Mouse (Mus musculus) C2C12 (cell line): ENCODE results near the gene Zfp975. TPM values are rescaled to one million over a fixed set of nuclear protein-coding genes. Genes with fewer than 3 reads are reported as not detected.
"Not testable (repeated sequence)": the region's sequence is repeated elsewhere in the genome, so short reads cannot be mapped to it uniquely, and the experiment has no call there.

Experiments used
- H3K27me3 ChIP-seq: one replicate; pipeline ENCODE4 v1.6.1; 2011; ENCODE audit not compliant: control insufficient read depth, insufficient read depth, insufficient read length
- H3K36me3 ChIP-seq: one replicate; pipeline ENCODE4 v1.6.1; 2011; ENCODE audit not compliant: control insufficient read depth, insufficient read depth
- H3K4me3 ChIP-seq: one replicate; pipeline ENCODE4 v1.5.1; 2011; ENCODE audit warnings: mild to moderate bottlenecking, control low read depth; ENCODE audit not compliant: poor library complexity, insufficient read depth, severe bottlenecking
- H3K79me2 ChIP-seq: one replicate; pipeline ENCODE4 v1.6.1; 2011; ENCODE audit not compliant: control insufficient read depth, insufficient read depth
- H3K79me3 ChIP-seq: one replicate; pipeline ENCODE4 v1.6.1; 2011; ENCODE audit warnings: low read depth, control low read depth
- H3ac ChIP-seq: one replicate; pipeline ENCODE3; 2011; ENCODE audit warnings: low read depth; ENCODE audit not compliant: control insufficient read depth, insufficient read length
- polyA plus RNA-seq: library from polyadenylated mRNA; unstranded; fragments of >200 nt; fragmentation: generic; extraction: Trizol; gene quantifications from one replicate; pipeline ENCODE4 v1.2.1, GENCODE M21; 2012; ENCODE audit warnings: missing spikeins

Gene Zfp975
- polyA plus RNA-seq, 1 experiment, result 0.40 TPM

GRCm38 (mm10) chr7:42642152-42643115, 50.1 kb downstream of the Zfp975 start, which contains the start of gene Zfp976:
Gene Zfp976 (minus strand): TSS chr7:42642588.
- peak within 1 kb of the TSS; percentile 23 for H3ac ChIP-seq
- not testable (repeated sequence) for H3K79me2 ChIP-seq, H3K27me3 ChIP-seq, H3K79me3 ChIP-seq, H3K36me3 ChIP-seq
- H3K4me3 ChIP-seq, result peak within 1 kb of the TSS; percentile 23

GRCm38 (mm10) chr7:42631031-42631430, 61.5 kb downstream of the Zfp975 start:
- not testable (repeated sequence) for H3K4me3 ChIP-seq, H3K79me2 ChIP-seq, H3ac ChIP-seq, H3K79me3 ChIP-seq, H3K36me3 ChIP-seq, H3K27me3 ChIP-seq

Other genes with a start within 250 kb of the Zfp975 start
- gene 4933421I07Rik, start 244.6 kb downstream of the Zfp975 start, polyA plus RNA-seq, result not detected
- gene Zfp141, start 187.0 kb downstream of the Zfp975 start, polyA plus RNA-seq, result 1.8 TPM
- not detected for gene Gm21028, start 114.2 kb downstream of the Zfp975 start, polyA plus RNA-seq
- gene Zfp977, start 100.2 kb downstream of the Zfp975 start, polyA plus RNA-seq, result 0.27 TPM
- 0.34 TPM for gene Zfp976, start 50.2 kb downstream of the Zfp975 start, polyA plus RNA-seq
- 0.06 TPM for gene Gm17067, start 34.3 kb upstream of the Zfp975 start, polyA plus RNA-seq
- gene Vmn2r62, start 100.8 kb upstream of the Zfp975 start, polyA plus RNA-seq, result not detected
- gene Gm2381, start 174.5 kb upstream of the Zfp975 start, polyA plus RNA-seq, result 0.05 TPM
- gene Vmn2r63, start 241.1 kb upstream of the Zfp975 start, polyA plus RNA-seq, result under 0.01 TPM